Mouse (Mus musculus): ENCODE results near the gene Odf4. TPM values are rescaled to one million over a fixed set of nuclear protein-coding genes. Genes with fewer than 3 reads are reported as not detected.

Odf4 gene
- total RNA-seq, 2 experiments from 2014 or later, result not detected

DNA sequence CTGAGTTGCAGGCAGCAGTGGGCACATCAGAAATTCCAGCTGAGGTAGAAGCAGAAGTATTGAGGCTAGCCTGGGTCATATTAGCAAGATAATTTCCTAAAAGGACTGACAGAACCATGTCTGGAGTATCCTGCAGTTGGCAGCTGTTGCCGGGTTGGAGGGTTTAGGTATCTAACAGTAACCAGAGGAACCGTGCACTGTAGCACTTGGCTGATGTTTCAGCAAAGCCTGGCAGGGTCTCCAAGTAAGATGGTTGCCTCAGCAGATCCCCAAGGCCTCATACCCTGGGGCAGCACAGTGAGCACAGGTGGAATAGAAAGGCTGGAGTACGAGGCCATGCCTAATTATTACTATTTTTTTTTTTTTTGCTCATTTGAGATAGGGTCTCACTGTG lies 21.7 kb downstream of the Odf4 start:
- intact Hi-C loops (cut with DNase I), result loop anchor here (2.0 kb wide), 1 partner anchor 78 kb away; no protein-coding TSS in a partner anchor
- Histone ChIP-seq H3K27ac (peak overlapping the region; percentile 64), H3K4me3 (no peak overlapping the region; the same call in 1 of the 2 replicates)
- no peak for TF ChIP-seq CTCF (IDR thresholded peaks at IDR 0.05)
- peak; percentile 41 for DNase-seq

DNA sequence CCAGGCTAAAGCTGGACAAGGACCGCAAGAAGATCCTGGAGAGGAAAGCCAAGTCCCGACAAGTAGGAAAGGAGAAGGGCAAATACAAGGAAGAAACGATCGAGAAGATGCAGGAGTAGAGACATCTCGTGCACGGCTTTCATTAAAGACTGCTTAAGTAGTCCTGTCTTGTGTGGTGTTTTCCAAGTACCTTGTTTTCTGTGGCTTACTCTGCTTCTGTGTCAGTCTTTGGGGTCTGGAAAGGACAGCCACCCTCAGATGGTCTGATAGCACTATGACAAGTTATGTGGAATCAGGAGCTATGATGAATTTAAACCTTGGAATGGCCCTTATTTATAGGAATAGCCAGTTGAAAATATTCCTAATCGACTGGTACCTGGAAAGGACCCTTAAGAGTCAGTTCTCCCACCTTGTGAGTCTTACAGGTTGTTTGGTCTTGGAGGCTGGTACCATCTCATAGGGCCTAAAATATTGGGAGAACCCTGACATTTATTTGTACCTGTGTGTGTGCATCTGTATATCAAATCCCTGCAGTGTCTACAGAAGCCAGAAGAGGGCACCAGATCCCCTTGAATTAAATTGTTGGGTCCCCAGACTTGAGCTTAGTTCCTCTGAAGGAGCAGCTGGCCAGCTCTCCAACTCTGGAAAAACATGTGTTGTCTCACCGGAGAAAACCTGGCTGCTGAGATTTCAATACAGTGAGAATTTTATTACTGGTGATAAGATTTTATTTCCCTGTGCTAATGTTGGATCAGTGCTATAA lies 22.3 kb downstream of the Odf4 start:
- peak; percentile 77 for DNase-seq
- peak; percentile 90 for TF ChIP-seq CTCF (IDR thresholded peaks at IDR 0.05)
- Histone ChIP-seq H3K4me3 (no peak overlapping the region; the same call in 1 of the 2 replicates), H3K27ac (peak overlapping the region; percentile 64)
- intact Hi-C loops (cut with DNase I), result loop anchor here (2.0 to 5.0 kb wide), 2 partner anchors 78 to 133 kb away; no protein-coding TSS in a partner anchor

DNA sequence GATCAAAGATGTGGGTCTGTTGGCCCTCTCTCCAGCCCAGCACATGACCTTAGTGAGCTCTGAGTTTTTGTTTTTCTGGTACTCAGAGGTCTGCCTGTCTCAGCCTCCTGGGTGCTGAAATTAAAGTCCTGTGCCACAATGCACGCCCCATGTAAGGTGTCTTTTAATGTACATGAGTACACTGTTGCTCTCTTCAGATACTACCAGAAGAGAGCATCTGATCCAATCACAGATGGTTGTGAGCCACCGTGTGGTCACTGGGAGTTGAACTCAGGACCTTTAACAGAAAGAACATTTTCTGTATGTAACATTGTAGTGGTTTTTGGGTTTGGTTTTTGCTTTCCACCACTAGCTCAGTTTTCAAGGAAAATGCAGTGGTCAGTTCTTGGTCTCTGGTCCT lies 23.1 kb downstream of the Odf4 start:
- intact Hi-C loops (cut with DNase I), result loop anchor here (2.0 to 5.0 kb wide), 2 partner anchors 79 to 134 kb away; no protein-coding TSS in a partner anchor
- Histone ChIP-seq H3K4me3 (no peak overlapping the region), H3K27ac (no peak overlapping the region)
- DNase-seq, result no peak
- TF ChIP-seq CTCF (IDR thresholded peaks at IDR 0.05), result no peak

DNA sequence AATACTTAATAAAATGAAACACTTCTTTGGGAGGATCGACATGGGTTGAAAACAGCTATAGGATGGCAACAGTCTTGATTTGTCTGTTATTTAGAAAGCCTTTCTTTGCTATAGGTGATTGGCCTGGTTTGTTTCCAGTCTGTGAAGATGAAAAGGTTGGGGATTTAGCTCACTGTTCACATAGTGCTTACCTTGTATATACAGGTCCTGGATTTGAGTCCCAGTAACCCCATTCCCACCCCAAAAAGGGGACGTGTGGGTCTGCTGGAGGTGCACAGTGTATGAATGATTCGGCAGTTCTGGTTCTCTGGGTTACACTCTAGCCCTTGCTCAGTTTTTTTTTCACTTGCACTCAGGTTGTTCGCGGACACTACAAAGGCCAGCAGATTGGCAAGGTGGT lies 24.1 kb downstream of the Odf4 start:
- no peak for DNase-seq
- Histone ChIP-seq H3K27ac (peak overlapping the region; percentile 93; the same call in 1 of the 2 replicates), H3K4me3 (peak overlapping the region; percentile 80)
- TF ChIP-seq CTCF (IDR thresholded peaks at IDR 0.05), result no peak
- intact Hi-C loops (cut with DNase I), result loop anchor here (5.0 kb wide), 1 partner anchor 134 kb away; no protein-coding TSS in a partner anchor

DNA sequence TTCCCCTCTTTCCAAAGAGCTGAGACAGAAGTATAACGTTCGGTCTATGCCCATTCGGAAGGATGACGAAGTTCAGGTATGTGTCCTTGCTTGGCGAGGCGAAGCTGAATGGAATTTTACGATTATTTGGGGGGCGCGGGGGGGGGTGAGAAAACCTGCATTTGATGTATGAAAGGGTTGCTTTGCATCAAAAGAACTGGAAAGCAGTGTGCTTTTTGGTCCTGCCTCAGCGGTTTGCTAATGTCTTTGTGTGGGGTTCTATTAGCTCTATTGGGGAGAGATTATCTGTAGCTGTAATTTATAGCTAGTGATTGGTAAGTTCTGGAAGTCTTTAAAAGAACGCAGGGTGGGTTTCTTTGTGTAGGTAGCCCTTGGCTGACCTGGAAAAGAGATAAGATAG lies 24.5 kb downstream of the Odf4 start:
- DNase-seq, result no peak
- peak overlapping the region; percentile 80 for H3K4me3 ChIP-seq
- TF ChIP-seq CTCF (IDR thresholded peaks at IDR 0.05), result no peak
- H3K27ac ChIP-seq, result peak overlapping the region; percentile 93
- intact Hi-C loops (cut with DNase I), result loop anchor here (5.0 kb wide), 1 partner anchor 135 kb away; no protein-coding TSS in a partner anchor

DNA sequence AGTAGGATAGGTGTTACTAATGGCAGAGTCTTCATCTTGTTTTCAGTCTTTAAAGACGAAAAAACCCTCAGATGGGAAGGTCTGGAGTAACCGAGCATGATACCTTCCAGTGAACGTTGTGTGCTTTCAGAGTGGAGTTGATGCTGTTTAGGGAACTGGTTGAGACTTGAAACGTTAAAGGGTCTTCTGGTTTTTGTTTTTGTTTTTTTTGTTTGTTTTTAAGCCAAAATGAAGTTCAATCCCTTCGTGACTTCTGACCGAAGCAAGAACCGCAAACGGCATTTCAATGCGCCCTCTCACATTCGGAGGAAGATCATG lies 24.9 kb downstream of the Odf4 start:
- H3K4me3 ChIP-seq, result peak overlapping the region; percentile 80
- intact Hi-C loops (cut with DNase I), result loop anchor here (5.0 kb wide), 1 partner anchor 135 kb away; no protein-coding TSS in a partner anchor
- peak overlapping the region; percentile 93 for H3K27ac ChIP-seq
- no peak for TF ChIP-seq CTCF (IDR thresholded peaks at IDR 0.05)
- no peak for DNase-seq

DNA sequence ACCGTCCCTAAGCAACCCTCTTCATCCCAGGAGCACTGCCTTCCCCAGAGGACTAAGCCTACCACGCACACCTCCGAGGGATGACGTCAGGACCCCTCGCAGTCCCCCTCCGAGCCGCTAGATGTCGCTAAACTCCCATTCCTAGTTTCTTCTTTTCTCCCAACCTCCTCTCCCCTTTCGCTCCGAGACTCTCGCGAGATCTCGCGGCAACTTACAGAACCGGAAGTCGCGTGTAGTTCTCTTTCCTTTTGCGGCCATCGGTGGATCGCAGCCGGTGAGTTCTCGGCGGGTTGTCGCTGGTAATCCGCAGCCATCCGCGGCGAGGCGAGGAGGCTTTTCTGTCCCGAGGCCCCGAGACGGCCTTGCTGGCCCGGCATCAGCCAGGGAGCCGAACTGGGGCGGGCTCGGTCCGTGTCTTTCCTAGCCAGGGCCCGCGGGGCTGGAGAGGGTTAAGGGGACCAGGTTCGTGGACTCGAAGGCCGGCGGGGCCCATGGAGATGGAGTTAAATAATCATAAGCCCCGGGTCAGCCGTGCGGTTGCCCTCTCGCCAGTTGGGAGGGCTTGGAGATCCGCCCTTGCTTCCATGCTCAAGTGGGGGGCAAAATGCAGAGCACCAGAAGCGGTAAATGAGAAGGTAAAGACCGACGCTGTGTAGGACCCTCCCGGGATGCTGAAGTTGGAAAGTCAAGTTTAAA lies 25.4 kb downstream of the Odf4 start, which contains the start of gene Rpl26:
Gene Rpl26, plus strand, starts transcription at position 233 of the 696 bp plus-strand sequence.
- peak within 1 kb of the TSS; percentile 93 for H3K27ac ChIP-seq

DNA sequence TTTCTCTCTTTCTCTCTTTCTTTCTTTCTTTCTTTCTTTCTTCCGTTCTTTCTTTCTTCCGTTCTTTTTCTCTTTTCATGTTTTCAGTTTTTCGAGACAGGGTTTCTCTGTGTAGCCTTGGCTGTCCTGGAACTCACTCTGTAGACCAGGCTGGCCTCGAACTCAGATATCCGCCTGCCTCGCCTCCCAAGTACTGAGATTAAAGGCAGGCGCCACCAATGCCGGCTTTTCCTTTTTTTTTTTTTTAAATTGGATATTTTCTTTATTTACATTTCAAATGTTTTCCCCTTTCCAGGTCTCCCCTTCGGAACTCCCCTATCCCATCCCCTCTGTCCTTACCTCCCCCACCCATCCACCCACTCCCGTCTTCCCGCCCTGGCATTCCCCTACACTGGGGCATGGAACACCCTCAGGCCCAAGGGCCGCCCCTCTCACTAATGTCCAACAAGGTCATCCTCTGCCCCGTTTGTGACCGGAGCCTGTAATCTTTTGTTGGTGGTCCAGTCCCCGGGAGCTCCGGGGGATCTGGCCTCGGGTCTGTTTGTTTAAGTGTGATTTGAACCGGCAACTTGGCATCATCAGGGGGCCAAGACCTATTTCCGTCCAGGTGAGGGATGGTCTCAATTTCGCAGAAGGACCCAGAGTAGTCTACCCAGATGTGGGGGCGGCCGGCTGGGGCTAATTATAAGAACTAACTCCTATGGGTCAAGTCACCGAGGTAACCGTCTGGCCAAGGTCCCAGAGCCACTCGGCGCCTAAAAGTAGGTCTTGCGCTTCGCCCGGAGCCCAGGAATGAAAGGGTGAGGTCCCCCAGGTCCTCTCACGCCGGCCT lies 26.1 kb downstream of the Odf4 start:
- Histone ChIP-seq H3K4me3 (peak overlapping the region; percentile 80), H3K27ac (peak overlapping the region; percentile 93)
- intact Hi-C loops (cut with DNase I), result loop anchor here (5.0 kb wide), 1 partner anchor 137 kb away; no protein-coding TSS in a partner anchor
- no peak for DNase-seq
- no peak for TF ChIP-seq CTCF (IDR thresholded peaks at IDR 0.05)

More for the DNA sequence above, 25.4 kb downstream of the Odf4 start, which contains the start of gene Rpl26:
- TF ChIP-seq CTCF (IDR thresholded peaks at IDR 0.05), result no peak; the same call in 1 of the 2 replicates
- DNase-seq, result peak; percentile 98
- H3K4me3 ChIP-seq, result peak within 1 kb of the TSS; percentile 80
- intact Hi-C loops (cut with DNase I), result loop anchor here (5.0 kb wide), 1 partner anchor 136 kb away; no protein-coding TSS in a partner anchor

DNA sequence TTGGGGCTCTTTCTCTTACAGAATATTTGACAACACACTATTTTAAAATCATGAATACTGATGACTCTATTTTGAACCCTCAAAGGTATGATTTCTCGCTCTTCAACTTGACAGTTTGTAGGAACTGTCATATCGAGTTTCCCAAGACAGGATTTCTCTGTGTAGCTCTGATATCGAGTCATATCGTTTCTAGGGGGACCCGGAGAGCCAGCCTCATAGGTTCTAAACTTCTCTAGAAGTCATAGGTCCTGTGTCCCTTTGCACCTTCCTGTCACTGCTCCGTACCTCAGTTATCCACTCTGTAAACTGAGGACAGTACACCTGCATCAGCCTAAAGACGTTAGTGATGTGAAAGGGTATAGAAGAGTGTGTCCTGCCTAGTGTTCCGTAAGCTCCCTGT lies 27.1 kb downstream of the Odf4 start:
- no peak overlapping the region for H3K4me3 ChIP-seq

DNA sequence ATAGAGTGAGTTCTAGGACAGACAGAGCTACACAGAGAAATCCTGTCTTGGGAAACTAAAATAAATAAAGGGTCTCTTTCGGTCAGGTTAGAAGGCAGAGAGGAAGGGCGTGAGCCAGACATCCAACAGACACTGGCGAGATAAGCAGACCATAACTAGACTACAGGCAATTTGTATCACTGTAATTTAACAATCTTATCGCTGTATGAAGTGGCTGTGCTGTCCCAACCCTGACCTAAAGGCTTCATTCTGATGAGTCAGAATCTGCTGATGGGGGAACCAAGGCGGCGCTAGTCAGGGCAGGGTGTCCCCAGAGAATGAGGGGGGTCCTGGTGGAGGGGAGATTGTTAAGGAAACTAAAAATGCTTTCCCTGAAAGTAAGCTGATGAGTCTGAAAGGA lies 28.1 kb downstream of the Odf4 start:
- no peak overlapping the region for H3K27ac ChIP-seq
- intact Hi-C loops (cut with DNase I), result no loop called here
- no peak overlapping the region for H3K4me3 ChIP-seq
- TF ChIP-seq CTCF (IDR thresholded peaks at IDR 0.05), result no peak
- DNase-seq, result no peak

More for the DNA sequence above, 27.1 kb downstream of the Odf4 start:
- no peak for DNase-seq
- TF ChIP-seq CTCF (IDR thresholded peaks at IDR 0.05), result no peak
- intact Hi-C loops (cut with DNase I), result loop anchor here (5.0 kb wide), 1 partner anchor 137 kb away; no protein-coding TSS in a partner anchor
- no peak overlapping the region for H3K27ac ChIP-seq

DNA sequence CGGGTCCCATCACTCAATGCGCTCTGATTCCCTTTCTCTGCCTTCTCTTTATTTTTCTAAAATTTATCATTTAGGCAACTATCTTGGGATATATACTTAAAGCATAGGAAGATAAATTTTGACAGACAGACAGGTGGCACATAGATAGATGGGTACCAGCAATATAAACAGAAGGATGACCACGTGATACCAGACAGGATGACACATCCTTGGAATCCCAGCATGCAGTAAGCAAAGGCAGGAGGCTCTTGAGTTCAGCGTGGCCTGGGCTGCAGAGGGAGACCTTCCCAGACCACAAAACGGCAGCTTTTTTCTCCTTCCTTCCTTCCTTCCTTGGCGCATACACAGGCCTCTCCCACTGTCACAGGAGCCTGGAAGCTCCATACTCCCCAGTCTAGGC lies 29.0 kb downstream of the Odf4 start:
- no peak overlapping the region for H3K4me3 ChIP-seq
- DNase-seq, result no peak
- TF ChIP-seq CTCF (IDR thresholded peaks at IDR 0.05), result no peak
- intact Hi-C loops (cut with DNase I), result no loop called here
- no peak overlapping the region for H3K27ac ChIP-seq

DNA sequence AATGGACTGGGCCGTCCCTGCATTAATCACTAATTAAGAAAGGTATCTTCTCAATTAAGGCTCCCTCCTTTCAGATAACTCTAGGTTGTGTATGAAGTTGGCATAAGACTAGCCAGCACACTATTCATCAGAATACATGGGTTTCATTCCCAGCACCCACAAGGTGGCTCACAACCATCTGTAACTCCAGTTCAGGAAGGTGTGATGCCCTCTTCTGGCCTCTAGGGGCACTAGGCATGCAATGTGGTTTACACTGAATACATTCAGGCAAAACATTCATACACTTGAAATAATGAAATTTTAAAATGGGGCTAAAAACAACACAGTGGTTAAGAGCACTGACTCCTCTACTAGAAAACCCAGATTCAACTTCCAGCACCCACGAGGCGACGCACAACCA lies 29.8 kb downstream of the Odf4 start:
- no peak overlapping the region for H3K27ac ChIP-seq
- H3K4me3 ChIP-seq, result no peak overlapping the region
- peak; percentile 37 for DNase-seq
- peak; percentile 80 for TF ChIP-seq CTCF (IDR thresholded peaks at IDR 0.05)
- intact Hi-C loops (cut with DNase I), result no loop called here

Measured in gastrocnemius, adult 2 months (tissue).